Mouse (Mus musculus): ENCODE data around the gene Actr3b. TPM values are rescaled to one million over a fixed set of nuclear protein-coding genes. Genes with fewer than 3 reads are reported as not detected.
A peak's percentile ranks its signal among the peaks of the same experiment; 100 is the strongest.

The Actr3b gene
- total and polyA plus RNA-seq, 2 experiments from 2014 or later, result 16.7 to 27.6 TPM

DNA sequence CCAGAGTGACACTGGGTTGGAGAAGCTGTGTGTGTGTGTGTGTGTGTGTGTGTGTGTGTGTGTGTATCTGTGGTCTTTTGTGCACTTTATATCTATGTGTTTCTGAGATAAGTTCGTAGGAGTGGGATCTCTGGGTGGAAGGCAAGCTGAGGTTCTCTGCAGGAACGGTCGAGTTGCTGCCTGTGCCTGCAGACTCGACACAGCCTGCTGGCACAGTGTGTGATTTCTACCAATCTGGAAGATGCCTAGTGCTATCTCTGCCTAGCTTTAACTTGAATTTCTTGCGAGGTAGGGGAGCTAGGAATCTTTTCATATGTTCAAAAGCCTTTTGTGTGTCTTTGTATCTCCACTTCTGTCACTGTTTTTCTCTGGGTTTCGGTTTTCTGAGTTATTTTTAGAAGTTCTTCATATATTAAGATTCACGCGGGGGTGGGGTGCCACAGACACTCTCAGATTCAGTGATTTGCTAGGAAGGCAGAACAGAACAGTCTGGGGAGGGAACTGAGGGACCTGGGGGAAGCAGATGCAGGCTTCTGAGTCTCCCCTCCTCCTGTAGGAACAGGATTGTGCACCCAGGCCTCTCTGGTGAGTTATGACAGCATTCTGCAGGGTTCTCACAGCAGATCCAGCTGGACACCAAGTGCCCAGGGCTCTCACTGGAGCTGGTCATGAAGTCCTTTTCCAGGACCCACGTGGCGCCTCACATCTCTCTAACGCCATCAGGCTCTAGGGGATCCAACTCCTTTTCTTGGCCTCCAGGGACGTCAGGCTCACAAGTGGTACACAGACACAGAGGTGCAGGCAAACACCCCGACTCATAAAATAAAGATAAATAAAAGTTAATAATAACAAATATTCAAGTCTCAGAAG, 14.4 kb downstream of the Actr3b start:
- WGBS, result 27% methylated on average over 13 of the region's 13 CpGs
- Histone ChIP-seq H3K9ac (replicated peaks; ENCODE audit: low read depth, low read length) (no peak overlapping the region; the same call in 1 of the 2 replicates), H3K27ac (ENCODE audit: low read depth) (peak overlapping the region; percentile 43; the same call in 1 of the 2 replicates), H3K4me2 (ENCODE audit: low read depth, low read length) (peak overlapping the region; percentile 35), H3K27me3 (ENCODE audit: control insufficient read depth, insufficient read depth, low read length) (no peaks in the 10 kb centered on the region), H3K36me3 (replicated peaks; ENCODE audit: control insufficient read depth, insufficient read depth, low read length) (no peaks in the 10 kb centered on the region), H3K4me1 (ENCODE audit: control insufficient read depth, insufficient read depth) (no peaks in the 10 kb centered on the region; the same call in 1 of the 2 replicates), H3K9me3 (replicated peaks; ENCODE audit: control insufficient read depth, low read length) (no peaks in the 10 kb centered on the region), H3K4me3 (ENCODE audit: low read depth, low read length) (no peak overlapping the region)
- ATAC-seq (ENCODE audit: insufficient read depth, low read depth), result peak; percentile 33; the same call in 1 of the 2 replicates
- DNase-seq (ENCODE audit: low spot score), result no peak
- TF ChIP-seq EP300 (IDR thresholded peaks at IDR 0.05; ENCODE audit: low read depth), result no peak
- no peak for TF ChIP-seq CTCF (IDR thresholded peaks at IDR 0.05; ENCODE audit: low read depth)

DNA sequence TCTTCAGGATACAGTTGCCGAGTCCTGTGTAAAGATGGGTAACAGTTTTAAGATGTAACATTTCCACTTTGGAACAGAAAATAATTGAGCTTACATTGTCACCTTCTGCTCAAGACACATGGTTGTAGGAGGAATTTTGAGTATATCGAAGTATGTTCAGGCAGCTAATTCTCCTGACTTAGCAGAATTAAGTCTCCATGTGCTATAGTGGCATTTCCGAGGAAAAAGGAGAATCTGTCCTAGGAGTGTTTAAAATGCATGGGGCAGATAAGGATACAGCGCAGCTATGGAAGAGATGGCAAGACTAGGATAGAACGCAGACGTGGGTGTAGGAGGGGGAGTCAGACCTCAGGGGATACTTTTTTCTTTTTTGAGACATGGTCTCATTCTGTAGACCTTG, 31.8 kb downstream of the Actr3b start:
- peak overlapping the region; percentile 44 for H3K27ac ChIP-seq (ENCODE audit: low read depth)
- no peak overlapping the region for H3K9ac ChIP-seq (replicated peaks; ENCODE audit: low read depth, low read length)
- 61% methylated on average over 6 of the region's 6 CpGs for WGBS
- H3K9me3 ChIP-seq (replicated peaks; ENCODE audit: control insufficient read depth, low read length), result no peaks in the 10 kb centered on the region
- DNase-seq (ENCODE audit: low spot score) (no peak), ATAC-seq (ENCODE audit: insufficient read depth, low read depth) (no peak)
- no peaks in the 10 kb centered on the region for H3K27me3 ChIP-seq (ENCODE audit: control insufficient read depth, insufficient read depth, low read length)
- TF ChIP-seq EP300 (IDR thresholded peaks at IDR 0.05; ENCODE audit: low read depth) (no peak), CTCF (IDR thresholded peaks at IDR 0.05; ENCODE audit: low read depth) (no peak)
- H3K4me1 ChIP-seq (ENCODE audit: control insufficient read depth, insufficient read depth), result peaks cover 10% of the 10 kb centered on the region; the same call in 1 of the 2 replicates
- H3K4me2 ChIP-seq (ENCODE audit: low read depth, low read length), result peak overlapping the region; percentile 30; the same call in 1 of the 2 replicates
- no peaks in the 10 kb centered on the region for H3K36me3 ChIP-seq (replicated peaks; ENCODE audit: control insufficient read depth, insufficient read depth, low read length)
- H3K4me3 ChIP-seq (ENCODE audit: low read depth, low read length), result no peak overlapping the region

DNA sequence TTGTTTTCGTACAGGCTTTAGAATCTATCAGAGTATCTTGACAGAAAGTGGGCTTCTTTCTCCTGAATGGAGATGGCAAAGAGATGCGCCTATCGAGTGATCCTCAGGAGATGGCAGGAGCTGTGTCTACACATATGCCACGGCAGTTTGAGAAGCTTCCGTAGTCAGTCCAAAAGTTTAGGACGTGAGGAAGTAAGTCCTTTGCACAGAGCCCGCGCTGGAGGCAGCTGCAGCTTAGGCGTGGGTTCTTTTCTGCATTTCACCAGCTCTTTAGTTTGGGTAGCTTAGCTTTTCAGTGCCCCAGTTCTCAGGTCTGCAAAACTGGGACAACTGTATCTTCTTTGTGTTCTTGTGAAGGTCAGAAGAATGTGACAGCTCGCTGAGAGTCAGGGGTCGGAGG, 38.0 kb downstream of the Actr3b start:
- no peak overlapping the region for H3K4me3 ChIP-seq (ENCODE audit: low read depth, low read length)
- DNase-seq (ENCODE audit: low spot score) (no peak), ATAC-seq (ENCODE audit: insufficient read depth, low read depth) (no peak)
- WGBS, result 80% methylated on average over 11 of the region's 11 CpGs
- peaks cover 5% of the 10 kb centered on the region; the same call in 1 of the 2 replicates for H3K4me1 ChIP-seq (ENCODE audit: control insufficient read depth, insufficient read depth)
- H3K27me3 ChIP-seq (ENCODE audit: control insufficient read depth, insufficient read depth, low read length), result no peaks in the 10 kb centered on the region
- H3K4me2 ChIP-seq (ENCODE audit: low read depth, low read length), result no peak overlapping the region
- no peaks in the 10 kb centered on the region for H3K9me3 ChIP-seq (replicated peaks; ENCODE audit: control insufficient read depth, low read length)
- H3K36me3 ChIP-seq (replicated peaks; ENCODE audit: control insufficient read depth, insufficient read depth, low read length), result no peaks in the 10 kb centered on the region
- H3K27ac ChIP-seq (ENCODE audit: low read depth), result no peak overlapping the region
- no peak overlapping the region for H3K9ac ChIP-seq (replicated peaks; ENCODE audit: low read depth, low read length)
- TF ChIP-seq CTCF (IDR thresholded peaks at IDR 0.05; ENCODE audit: low read depth), result no peak

DNA sequence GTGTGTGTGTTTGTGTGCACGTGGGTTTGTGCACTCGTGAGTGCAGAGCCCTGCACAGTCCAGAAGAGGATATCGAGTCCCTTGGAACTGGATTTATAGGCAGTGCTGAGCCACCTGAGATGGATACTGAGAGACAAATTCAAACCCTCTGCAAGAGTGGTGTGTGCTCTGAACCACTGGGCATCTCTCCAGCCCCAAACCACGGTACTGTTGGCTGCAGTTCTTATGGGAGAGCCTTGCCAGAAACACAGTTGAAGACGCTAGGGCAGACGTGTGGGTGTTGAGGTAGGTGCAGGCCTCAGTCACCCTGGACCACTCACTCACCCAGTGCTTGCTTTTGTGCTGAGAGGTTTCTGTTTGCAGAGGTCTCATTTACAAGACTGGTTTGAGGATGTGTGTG, 41.1 kb downstream of the Actr3b start:
- no peak overlapping the region for H3K4me3 ChIP-seq (ENCODE audit: low read depth, low read length)
- TF ChIP-seq EP300 (IDR thresholded peaks at IDR 0.05; ENCODE audit: low read depth) (no peak), CTCF (IDR thresholded peaks at IDR 0.05; ENCODE audit: low read depth) (no peak)
- peaks cover 5% of the 10 kb centered on the region; the same call in 1 of the 2 replicates for H3K4me1 ChIP-seq (ENCODE audit: control insufficient read depth, insufficient read depth)
- DNase-seq (ENCODE audit: low spot score) (no peak), ATAC-seq (ENCODE audit: insufficient read depth, low read depth) (no peak)
- 53% methylated on average over 6 of the region's 6 CpGs for WGBS
- H3K36me3 ChIP-seq (replicated peaks; ENCODE audit: control insufficient read depth, insufficient read depth, low read length), result no peaks in the 10 kb centered on the region
- H3K4me2 ChIP-seq (ENCODE audit: low read depth, low read length), result no peak overlapping the region
- no peaks in the 10 kb centered on the region for H3K9me3 ChIP-seq (replicated peaks; ENCODE audit: control insufficient read depth, low read length)
- H3K9ac ChIP-seq (replicated peaks; ENCODE audit: low read depth, low read length), result no peak overlapping the region
- H3K27me3 ChIP-seq (ENCODE audit: control insufficient read depth, insufficient read depth, low read length), result no peaks in the 10 kb centered on the region
- no peak overlapping the region for H3K27ac ChIP-seq (ENCODE audit: low read depth)

DNA sequence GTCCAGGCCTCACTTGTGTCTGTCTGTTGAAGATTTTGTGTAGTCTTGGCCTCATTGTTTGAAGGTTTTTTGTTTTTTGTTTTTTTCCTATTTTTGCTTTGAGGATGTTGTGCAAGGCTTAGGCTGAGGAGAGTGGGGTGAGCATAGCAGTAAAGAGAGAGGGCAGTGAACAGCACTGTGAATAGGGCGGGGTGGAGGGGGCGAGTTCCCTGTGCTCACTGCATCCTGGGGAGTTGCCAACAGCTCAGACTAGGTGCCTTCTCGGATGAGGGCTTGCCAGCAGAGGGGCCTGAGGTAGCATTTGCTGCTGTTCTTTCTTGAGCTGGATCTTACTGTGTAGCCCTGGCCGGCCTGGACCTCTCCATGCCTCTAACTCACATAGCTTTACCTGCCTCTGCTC, 41.9 kb downstream of the Actr3b start:
- WGBS, result 52% methylated on average over 4 of the region's 4 CpGs

More for the DNA sequence above, 41.9 kb downstream of the Actr3b start:
- DNase-seq (ENCODE audit: low spot score), result no peak
- no peak for ATAC-seq (ENCODE audit: insufficient read depth, low read depth)
- H3K36me3 ChIP-seq (replicated peaks; ENCODE audit: control insufficient read depth, insufficient read depth, low read length), result no peaks in the 10 kb centered on the region
- peaks cover 5% of the 10 kb centered on the region; the same call in 1 of the 2 replicates for H3K4me1 ChIP-seq (ENCODE audit: control insufficient read depth, insufficient read depth)
- no peak overlapping the region for H3K4me3 ChIP-seq (ENCODE audit: low read depth, low read length)
- no peaks in the 10 kb centered on the region for H3K9me3 ChIP-seq (replicated peaks; ENCODE audit: control insufficient read depth, low read length)
- H3K9ac ChIP-seq (replicated peaks; ENCODE audit: low read depth, low read length), result no peak overlapping the region
- no peaks in the 10 kb centered on the region for H3K27me3 ChIP-seq (ENCODE audit: control insufficient read depth, insufficient read depth, low read length)
- H3K27ac ChIP-seq (ENCODE audit: low read depth), result no peak overlapping the region
- no peak overlapping the region for H3K4me2 ChIP-seq (ENCODE audit: low read depth, low read length)
- TF ChIP-seq EP300 (IDR thresholded peaks at IDR 0.05; ENCODE audit: low read depth), result no peak
